ENCODE assay signal across 21 mouse cellular contexts in the genomic region with DNA sequence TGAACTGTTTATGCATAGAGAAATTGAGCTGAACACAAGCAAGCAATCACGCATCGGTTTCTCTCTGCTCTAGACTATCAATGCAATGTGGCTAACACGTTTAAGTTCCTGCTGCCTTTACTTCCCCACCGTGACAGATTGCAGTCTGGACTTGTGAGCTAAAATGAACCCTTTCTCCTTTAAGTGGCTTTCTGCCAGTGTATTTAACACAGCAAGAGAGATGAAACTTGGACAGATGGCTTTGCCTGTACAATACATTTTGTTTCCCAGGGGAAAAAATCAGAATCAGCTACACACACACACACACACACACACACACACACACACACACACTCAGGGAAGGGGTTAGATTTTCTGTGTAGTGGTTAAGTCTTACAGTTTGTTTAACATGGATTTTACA.
DNase-seq lines count a peak whose midpoint lies in the region; ATAC-seq and TF ChIP-seq lines count a peak whose summit lies in the region.
"Had no signal": no experiment of that assay in that cellular context is flagged by ENCODE, and none has a peak within 500 bp of the region (broad histone marks: within the 10 kb centered on the region; RNA-seq: fewer than 3 reads in every experiment).

No protein-coding gene starts in this region.

- no peak overlapping the region for H3K9ac ChIP-seq in midbrain, postnatal 0 days (replicated peaks; ENCODE audit: low read length, poor library complexity, severe bottlenecking)
- H3K9ac ChIP-seq in midbrain, embryonic 16.5 days (ENCODE audit: low read depth, low read length), result no peak overlapping the region
- H3K9ac ChIP-seq: embryonic facial prominence, embryonic 12.5 days; forebrain, embryonic 13.5 days; stomach, embryonic 15.5 days had no signal

- DNase-seq in heart, adult 11 months, result peak; percentile 27
- DNase-seq in heart, postnatal 36 days, result no peak
- peak; percentile 68 for DNase-seq in midbrain, postnatal 0 days (ENCODE audit: low spot score)
- peak; percentile 45 to 49 for DNase-seq in layer of hippocampus, adult 2 months (ENCODE audit: low spot score in 2 of 2)
- DNase-seq in right cerebral cortex, adult 18-20 months, result no peak
- DNase-seq: adrenal gland, adult 8-10 months; gastrocnemius, postnatal 10 days; kidney, postnatal 25 days; liver; lung, postnatal 4 days; thymus, adult 2 months; thymus, postnatal 4 days had no signal

- H3K4me3 ChIP-seq in midbrain, postnatal 0 days (ENCODE audit: low read depth, low read length), result no peak overlapping the region
- H3K4me3 ChIP-seq in midbrain, embryonic 16.5 days (ENCODE audit: low read depth, low read length), result no peak overlapping the region
- H3K4me3 ChIP-seq in layer of hippocampus, adult 2 months, result no peak overlapping the region
- H3K4me3 ChIP-seq: embryonic facial prominence, embryonic 12.5 days; forebrain, embryonic 13.5 days; hindbrain, embryonic 10.5 days; limb, embryonic 10.5 days; stomach, embryonic 15.5 days had no signal

- no peaks in the 10 kb centered on the region for H3K4me1 ChIP-seq in midbrain, postnatal 0 days (ENCODE audit: insufficient read depth, low read length)
- H3K4me1 ChIP-seq in midbrain, embryonic 16.5 days (ENCODE audit: control insufficient read depth, insufficient read depth, low read length), result no peaks in the 10 kb centered on the region
- H3K4me1 ChIP-seq: embryonic facial prominence, embryonic 12.5 days; hindbrain, embryonic 10.5 days; stomach, embryonic 15.5 days had no signal

- intact Hi-C loops in heart, postnatal 36 days (cut with DNase I), result no loop called here

- H3K9me3 ChIP-seq in midbrain, postnatal 0 days (ENCODE audit: low read length), result no peaks in the 10 kb centered on the region
- no peaks in the 10 kb centered on the region for H3K9me3 ChIP-seq in midbrain, embryonic 16.5 days (replicated peaks; ENCODE audit: control insufficient read depth, low read length, poor library complexity, severe bottlenecking)
- H3K9me3 ChIP-seq: embryonic facial prominence, embryonic 12.5 days; forebrain, embryonic 13.5 days; hindbrain, embryonic 10.5 days; limb, embryonic 10.5 days; stomach, embryonic 15.5 days had no signal

- no peak for ATAC-seq in midbrain, postnatal 0 days (ENCODE audit: low FRiP score)
- ATAC-seq in midbrain, embryonic 16.5 days, result no peak
- no peak for ATAC-seq in monocyte, adult 5-6 weeks (replicated peaks; ENCODE audit: insufficient number of reproducible peaks, low FRiP score, low TSS enrichment, poor library complexity, severe bottlenecking)
- ATAC-seq: forebrain, embryonic 13.5 days; intestine, postnatal 0 days had no signal

- no peaks in the 10 kb centered on the region for H3K27me3 ChIP-seq in midbrain, postnatal 0 days (ENCODE audit: insufficient read depth, low read length)
- no peaks in the 10 kb centered on the region for H3K27me3 ChIP-seq in midbrain, embryonic 16.5 days (ENCODE audit: control insufficient read depth, insufficient read depth, low read depth, low read length)
- H3K27me3 ChIP-seq: embryonic facial prominence, embryonic 12.5 days; forebrain, embryonic 13.5 days; stomach, embryonic 15.5 days had no signal

- no peak for TF ChIP-seq CTCF in midbrain, postnatal 0 days (IDR thresholded peaks at IDR 0.05)
- TF ChIP-seq CTCF in layer of hippocampus, adult 2 months (conservative IDR thresholded peaks at IDR 0.05), result no peak

- H3K4me2 ChIP-seq in midbrain, postnatal 0 days (ENCODE audit: low read depth, low read length, poor library complexity, severe bottlenecking), result no peak overlapping the region
- no peak overlapping the region for H3K4me2 ChIP-seq in midbrain, embryonic 16.5 days (ENCODE audit: low read length)
- H3K4me2 ChIP-seq: embryonic facial prominence, embryonic 12.5 days; forebrain, embryonic 13.5 days; heart, embryonic 11.5 days; stomach, embryonic 15.5 days had no signal

- H3K27ac ChIP-seq in midbrain, postnatal 0 days (ENCODE audit: low read depth, low read length), result no peak overlapping the region
- no peak overlapping the region for H3K27ac ChIP-seq in midbrain, embryonic 16.5 days (ENCODE audit: low read length)
- peak overlapping the region; percentile 65; the same call in 1 of the 2 replicates for H3K27ac ChIP-seq in layer of hippocampus, adult 2 months
- H3K27ac ChIP-seq: embryonic facial prominence, embryonic 12.5 days; forebrain, embryonic 13.5 days; hindbrain, embryonic 10.5 days; limb, embryonic 10.5 days; stomach, embryonic 15.5 days had no signal

- no peaks in the 10 kb centered on the region for H3K36me3 ChIP-seq in midbrain, postnatal 0 days (ENCODE audit: insufficient read depth, low read length)
- no peaks in the 10 kb centered on the region for H3K36me3 ChIP-seq in midbrain, embryonic 16.5 days (ENCODE audit: control insufficient read depth, insufficient read depth, low read length)
- H3K36me3 ChIP-seq: embryonic facial prominence, embryonic 12.5 days; hindbrain, embryonic 10.5 days; limb, embryonic 10.5 days; stomach, embryonic 15.5 days had no signal

- WGBS in midbrain, postnatal 0 days, result 71% methylated on average over 4 of the region's 4 CpGs
- 69% methylated on average over 4 of the region's 4 CpGs for WGBS in midbrain, embryonic 16.5 days

Comparison
In these comparisons a context has a peak if more than half of its experiments do, and no peak if none do; other contexts are left out.
1. DNase-seq: peak in heart, adult 11 months (single experiment), midbrain, postnatal 0 days (single experiment) and layer of hippocampus, adult 2 months (2 of 2); none in heart, postnatal 36 days (0 of 2) and right cerebral cortex, adult 18-20 months (single experiment).